Mouse (Mus musculus) limb, embryonic 15.5 days (tissue): ENCODE results near the gene Zfp74. TPM values are rescaled to one million over a fixed set of nuclear protein-coding genes. Genes with fewer than 3 reads are reported as not detected.
A peak's percentile ranks its signal among the peaks of the same experiment; 100 is the strongest.

Experiments used
- ATAC-seq: fragments of 200-750 bp; cut with Nextera tagmentation; 2 replicates; pipeline ENCODE4 v1.8.0; 2017; ENCODE audit warnings: low read depth, moderate TSS enrichment; ENCODE audit not compliant: insufficient number of reproducible peaks, low FRiP score, low TSS enrichment
- H3K27ac ChIP-seq: fragments of 300-500 bp; sonication (generic); 2 replicates; pipeline ENCODE4 v1.5.1; 2015; ENCODE audit warnings: moderate library complexity, mild to moderate bottlenecking, inconsistent platforms
- H3K27me3 ChIP-seq: fragments of 300-500 bp; sonication (generic); 2 replicates; pipeline ENCODE4 v1.6.1; 2015; ENCODE audit warnings: inconsistent platforms
- H3K36me3 ChIP-seq: fragments of 300-500 bp; sonication (generic); 2 replicates; pipeline ENCODE4 v1.6.1; 2015; ENCODE audit warnings: inconsistent platforms
- H3K4me1 ChIP-seq: fragments of 300-500 bp; sonication (generic); 2 replicates; pipeline ENCODE4 v1.6.1; 2015; ENCODE audit warnings: inconsistent platforms
- H3K4me2 ChIP-seq: fragments of 300-500 bp; sonication (generic); 2 replicates; pipeline ENCODE4 v1.6.1; 2015; ENCODE audit warnings: mild to moderate bottlenecking, inconsistent platforms
- H3K4me3 ChIP-seq: fragments of 300-500 bp; sonication (generic); 2 replicates; pipeline ENCODE4 v1.5.1; 2015; ENCODE audit warnings: mild to moderate bottlenecking, inconsistent platforms
- H3K9ac ChIP-seq: fragments of 300-500 bp; sonication (generic); 2 replicates; pipeline ENCODE4 v1.6.1; 2015; ENCODE audit warnings: inconsistent platforms
- H3K9me3 ChIP-seq: fragments of 300-500 bp; sonication (generic); 2 replicates; pipeline ENCODE4 v1.6.1; 2016; ENCODE audit warnings: inconsistent platforms
- WGBS: fragments of 180-500 bp; shearing (Covaris S2); methylation state at CpG from one replicate; pipeline ENCODE4 v1.1.7; 2015; 5-methylcytosine and 5-hydroxymethylcytosine counted together
- polyA plus RNA-seq: library from polyadenylated mRNA; unstranded; fragments of >200 nt; fragmentation: Nextera tagmentation; extraction: Ambion mirVana; gene quantifications from 2 replicates; pipeline ENCODE4 v1.2.1, GENCODE M21; 2015

Gene Zfp74
- polyA plus RNA-seq, 1 experiment from 2014 or later: 11.6 TPM

GRCm38 (mm10) chr7:29942740-29943139, 11.1 kb downstream of the Zfp74 start:
- Histone ChIP-seq H3K9me3 (no peaks in the 10 kb centered on the region), H3K36me3 (peaks cover 39% of the 10 kb centered on the region), H3K9ac (no peak overlapping the region), H3K4me2 (no peak overlapping the region), H3K4me1 (no peaks in the 10 kb centered on the region), H3K4me3 (no peak overlapping the region), H3K27ac (no peak overlapping the region), H3K27me3 (no peaks in the 10 kb centered on the region)
- 48% methylated on average over 2 of the region's 2 CpGs for WGBS
- ATAC-seq: no peak

- Histone ChIP-seq H3K27ac (no peak overlapping the region), H3K4me2 (no peak overlapping the region), H3K27me3 (no peaks in the 10 kb centered on the region), H3K4me1 (no peaks in the 10 kb centered on the region), H3K4me3 (no peak overlapping the region), H3K9me3 (no peaks in the 10 kb centered on the region), H3K9ac (no peak overlapping the region), H3K36me3 (peaks cover 54% of the 10 kb centered on the region)
- no peak for ATAC-seq
- WGBS: 84% methylated on average over 11 of the region's 11 CpGs
Observed at GRCm38 (mm10) chr7:29941027-29941426, 12.9 kb downstream of the Zfp74 start.

DNA sequence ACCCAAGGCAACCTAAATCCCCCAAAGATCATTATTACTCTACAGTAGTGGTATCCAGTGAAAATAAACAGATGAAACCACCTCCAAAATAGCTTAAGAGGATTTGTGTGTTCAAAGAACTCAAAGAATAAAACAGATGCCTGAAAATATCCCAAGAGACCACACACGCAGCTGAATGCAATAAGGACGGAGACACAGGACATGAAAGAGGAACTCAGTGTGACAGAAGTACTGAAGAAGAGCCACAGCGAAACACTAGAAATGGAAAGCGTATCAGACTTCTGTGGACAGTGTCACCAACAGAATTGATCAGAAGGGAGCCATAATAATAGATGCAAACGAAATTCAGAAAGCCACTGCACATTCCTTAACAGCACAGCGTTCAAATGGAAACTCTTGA, 15.0 kb downstream of the Zfp74 start:
- peaks cover 69% of the 10 kb centered on the region for H3K36me3 ChIP-seq
- ATAC-seq: no peak

GRCm38 (mm10) chr7:29922780-29923179, 31.1 kb downstream of the Zfp74 start:
- H3K4me3 ChIP-seq: no peak overlapping the region
- 41% methylated on average over 2 of the region's 2 CpGs for WGBS
- no peak overlapping the region for H3K9ac ChIP-seq
- H3K27me3 ChIP-seq: no peaks in the 10 kb centered on the region
- no peak overlapping the region for H3K4me2 ChIP-seq
- no peaks in the 10 kb centered on the region for H3K9me3 ChIP-seq
- H3K36me3 ChIP-seq: no peaks in the 10 kb centered on the region; the same call in 1 of the 2 replicates
- H3K4me1 ChIP-seq: no peaks in the 10 kb centered on the region
- no peak overlapping the region for H3K27ac ChIP-seq
- no peak for ATAC-seq

More for the DNA sequence above, 15.0 kb downstream of the Zfp74 start:
- WGBS: 82% methylated on average over 6 of the region's 6 CpGs
- Histone ChIP-seq H3K9me3 (no peaks in the 10 kb centered on the region), H3K27me3 (no peaks in the 10 kb centered on the region), H3K27ac (no peak overlapping the region), H3K9ac (no peak overlapping the region), H3K4me2 (no peak overlapping the region), H3K4me3 (no peak overlapping the region), H3K4me1 (no peaks in the 10 kb centered on the region)

DNA sequence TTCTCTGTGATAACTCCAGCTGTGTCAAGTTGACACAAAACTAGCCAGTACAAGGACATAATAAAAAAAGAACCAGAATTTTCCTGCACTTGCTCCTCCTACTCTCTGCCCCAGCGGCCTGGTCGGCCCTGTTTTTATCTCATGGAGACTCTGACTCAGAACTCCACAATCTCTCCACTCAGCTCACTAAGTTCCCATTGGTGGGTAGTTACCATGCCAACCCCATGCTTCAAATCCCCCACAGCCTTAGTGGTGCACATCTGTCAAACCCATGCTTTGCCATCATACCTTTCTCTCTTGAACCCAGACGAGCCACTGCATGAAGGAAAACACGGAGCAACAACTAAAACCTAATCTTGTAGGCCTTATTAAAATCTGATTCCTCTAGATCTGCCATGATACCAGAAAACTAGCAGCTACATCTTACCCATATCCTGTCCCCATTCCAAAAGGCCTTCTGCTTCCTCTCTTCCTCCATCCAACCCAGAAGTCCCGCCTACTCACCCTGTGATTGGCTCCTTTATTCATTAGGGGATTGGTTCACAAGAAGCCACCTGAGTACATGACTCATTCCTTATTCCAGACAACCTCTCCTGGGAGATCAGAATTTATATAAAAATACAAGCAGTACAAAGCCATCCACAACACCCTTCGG, 32.3 kb downstream of the Zfp74 start:
- H3K9ac ChIP-seq: no peak overlapping the region
- H3K27me3 ChIP-seq: no peaks in the 10 kb centered on the region
- peaks cover 9% of the 10 kb centered on the region for H3K36me3 ChIP-seq
- H3K4me3 ChIP-seq: no peak overlapping the region
- no peaks in the 10 kb centered on the region for H3K9me3 ChIP-seq
- no peak for ATAC-seq
- 79% methylated on average over 6 of the region's 6 CpGs for WGBS
- H3K27ac ChIP-seq: no peak overlapping the region
- no peak overlapping the region for H3K4me2 ChIP-seq
- no peaks in the 10 kb centered on the region for H3K4me1 ChIP-seq

GRCm38 (mm10) chr7:29918062-29918453, 35.8 kb downstream of the Zfp74 start:
- H3K36me3 ChIP-seq: peaks cover 39% of the 10 kb centered on the region
- no peak for ATAC-seq
- 76% methylated on average over 4 of the region's 4 CpGs for WGBS
- H3K9ac ChIP-seq: no peak overlapping the region
- no peak overlapping the region for H3K4me2 ChIP-seq
- H3K27me3 ChIP-seq: no peaks in the 10 kb centered on the region
- H3K4me3 ChIP-seq: no peak overlapping the region
- H3K9me3 ChIP-seq: no peaks in the 10 kb centered on the region
- H3K4me1 ChIP-seq: no peaks in the 10 kb centered on the region
- H3K27ac ChIP-seq: peak overlapping the region; percentile 47; the same call in 1 of the 2 replicates

- no peaks in the 10 kb centered on the region for H3K9me3 ChIP-seq
- peak overlapping the region; percentile 47; the same call in 1 of the 2 replicates for H3K27ac ChIP-seq
- no peak overlapping the region for H3K4me3 ChIP-seq
- ATAC-seq: no peak
- no peaks in the 10 kb centered on the region for H3K27me3 ChIP-seq
- no peaks in the 10 kb centered on the region for H3K4me1 ChIP-seq
- H3K36me3 ChIP-seq: peaks cover 42% of the 10 kb centered on the region
- no peak overlapping the region for H3K9ac ChIP-seq
- H3K4me2 ChIP-seq: no peak overlapping the region
- WGBS: 55% methylated on average over 6 of the region's 6 CpGs
Observed at GRCm38 (mm10) chr7:29917371-29918061, 36.4 kb downstream of the Zfp74 start.

DNA sequence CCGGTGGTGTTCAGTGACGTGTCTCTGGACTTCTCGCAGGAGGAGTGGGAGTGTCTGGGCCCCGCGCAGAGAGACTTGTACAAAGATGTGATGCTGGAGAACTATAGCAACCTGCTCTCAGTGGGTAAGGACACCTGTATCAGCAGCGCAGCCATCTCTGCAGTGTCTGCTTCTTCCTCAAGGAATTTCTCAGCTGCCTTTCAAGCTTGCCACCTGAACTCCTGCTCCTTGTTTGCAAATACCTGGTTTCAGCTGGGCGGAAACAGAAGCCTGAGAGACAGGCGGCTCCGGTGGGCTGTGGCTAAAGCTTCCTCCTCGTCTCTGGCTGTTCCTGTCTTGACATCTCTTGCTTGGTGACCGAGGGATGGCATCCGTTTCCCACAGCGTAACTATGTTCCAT, 41.7 kb downstream of the Zfp74 start:
- Histone ChIP-seq H3K4me1 (peaks cover 12% of the 10 kb centered on the region), H3K4me2 (no peak overlapping the region), H3K27me3 (no peaks in the 10 kb centered on the region), H3K9me3 (no peaks in the 10 kb centered on the region), H3K27ac (no peak overlapping the region), H3K4me3 (no peak overlapping the region), H3K36me3 (peaks cover 61% of the 10 kb centered on the region), H3K9ac (no peak overlapping the region)
- 95% methylated on average over 13 of the region's 13 CpGs for WGBS
- no peak for ATAC-seq

DNA sequence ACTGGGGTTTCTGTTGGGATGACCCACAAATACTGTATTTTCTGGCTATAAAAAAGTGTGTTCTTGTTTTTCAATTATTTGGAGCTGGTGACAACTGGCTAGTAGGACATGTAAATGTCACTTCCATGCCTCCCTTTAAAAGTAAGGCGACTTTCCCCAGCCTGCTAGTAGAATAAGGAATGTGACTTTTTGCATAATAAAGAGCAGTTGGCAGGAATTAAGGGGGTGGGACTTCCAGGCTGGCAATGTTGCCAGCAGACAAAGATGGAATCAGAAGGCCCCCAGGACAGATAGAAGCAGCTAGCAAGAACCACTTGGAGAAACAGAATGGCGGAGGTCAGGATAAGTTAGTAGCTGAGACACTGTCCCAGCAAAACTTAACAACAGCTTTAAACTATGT, 43.6 kb downstream of the Zfp74 start:
- WGBS: 72% methylated on average over 2 of the region's 2 CpGs
- Histone ChIP-seq H3K9me3 (no peaks in the 10 kb centered on the region), H3K4me3 (peak overlapping the region; percentile 64; the same call in 1 of the 2 replicates), H3K27ac (no peak overlapping the region), H3K27me3 (no peaks in the 10 kb centered on the region), H3K4me2 (peak overlapping the region; percentile 45; the same call in 1 of the 2 replicates), H3K36me3 (peaks cover 47% of the 10 kb centered on the region), H3K4me1 (peaks cover 18% of the 10 kb centered on the region), H3K9ac (no peak overlapping the region)
- no peak for ATAC-seq

- H3K27ac ChIP-seq: peak within 1 kb of the TSS; percentile 97
- H3K36me3 ChIP-seq: peaks cover 33% of the 10 kb centered on the region
- H3K4me2 ChIP-seq: peak within 1 kb of the TSS; percentile 45
- H3K9me3 ChIP-seq: no peaks in the 10 kb centered on the region
- ATAC-seq: peak; percentile 87
- peak within 1 kb of the TSS; percentile 64 for H3K9ac ChIP-seq
- under 1% methylated on average over 33 of the region's 33 CpGs for whole genome bisulfite sequencing
- no peaks in the 10 kb centered on the region for H3K27me3 ChIP-seq
- peak within 1 kb of the TSS; percentile 64 for H3K4me3 ChIP-seq
- peaks cover 18% of the 10 kb centered on the region for H3K4me1 ChIP-seq
Observed at GRCm38 (mm10) chr7:29908130-29908950, 45.5 kb downstream of the Zfp74 start, which contains the start of gene Zfp383. Zfp383 (plus strand) TSS chr7:29908223.

DNA sequence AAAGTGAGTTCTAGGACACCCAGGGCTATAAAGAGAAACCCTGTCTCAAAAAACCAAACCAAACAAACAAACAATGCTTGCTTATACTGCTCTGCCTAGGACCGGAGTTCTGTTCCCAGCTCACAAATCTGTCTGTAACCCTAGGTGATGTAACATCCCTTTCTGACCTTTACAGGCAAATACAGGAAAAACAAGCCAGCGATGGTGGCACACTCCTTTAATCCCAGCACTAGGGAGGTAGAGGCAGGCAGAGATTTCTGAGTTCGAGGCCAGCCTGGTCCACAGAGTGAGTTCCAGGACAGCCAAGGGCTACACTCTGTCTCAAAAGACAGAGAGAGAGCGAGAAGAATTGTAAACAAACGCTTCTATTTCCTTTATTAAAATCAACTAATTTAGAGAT, 46.7 kb downstream of the Zfp74 start:
- Histone ChIP-seq H3K9me3 (no peaks in the 10 kb centered on the region), H3K4me2 (no peak overlapping the region), H3K4me3 (peak overlapping the region; percentile 57), H3K4me1 (peaks cover 18% of the 10 kb centered on the region), H3K27ac (peak overlapping the region; percentile 97), H3K9ac (no peak overlapping the region), H3K27me3 (no peaks in the 10 kb centered on the region), H3K36me3 (peaks cover 28% of the 10 kb centered on the region)
- WGBS: 87% methylated on average over 5 of the region's 5 CpGs
- no peak for ATAC-seq

DNA sequence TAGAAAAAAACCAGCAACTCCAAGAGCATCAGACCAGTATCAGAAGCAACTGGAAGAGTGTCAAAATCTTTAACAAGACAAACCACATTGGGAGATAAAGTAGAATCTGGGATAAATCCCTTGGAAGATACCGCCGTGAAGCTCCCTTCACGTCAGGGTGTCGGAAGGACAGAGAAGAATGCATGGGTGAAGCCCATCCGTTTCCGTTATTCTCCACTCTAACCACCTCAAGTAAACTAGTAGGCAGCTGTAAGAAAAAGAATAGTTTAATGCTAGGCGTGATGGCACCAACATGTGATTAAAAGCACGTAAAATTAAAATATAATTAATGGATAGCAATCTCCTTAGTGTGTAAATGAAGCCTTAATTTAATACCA, 47.2 kb downstream of the Zfp74 start:
- Histone ChIP-seq H3K27ac (peak overlapping the region; percentile 97), H3K4me3 (peak overlapping the region; percentile 57), H3K27me3 (no peaks in the 10 kb centered on the region), H3K4me1 (peaks cover 18% of the 10 kb centered on the region), H3K4me2 (peak overlapping the region; percentile 63), H3K36me3 (peaks cover 23% of the 10 kb centered on the region), H3K9me3 (no peaks in the 10 kb centered on the region), H3K9ac (no peak overlapping the region)
- 30% methylated on average over 8 of the region's 8 CpGs for WGBS
- ATAC-seq: no peak
